In the genomic region with DNA sequence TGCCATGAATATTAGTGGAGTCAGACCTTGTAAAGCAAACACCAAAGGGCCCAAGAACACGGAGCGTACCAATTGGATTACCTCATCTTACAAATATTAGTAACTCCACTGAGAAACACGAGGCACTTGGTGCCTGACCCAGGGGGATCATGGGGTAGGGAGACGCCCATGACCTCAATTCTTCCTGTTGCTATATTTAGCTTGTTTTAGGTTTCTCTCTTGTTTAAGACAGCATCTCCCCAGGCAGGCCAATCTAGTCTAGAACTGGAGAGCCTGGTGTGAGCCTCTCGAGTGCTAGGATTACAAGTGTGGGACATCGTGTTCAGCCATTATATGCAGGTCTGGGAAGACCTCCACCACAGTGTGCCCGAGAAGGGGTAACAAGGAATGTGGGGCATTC, we compare ENCODE assay signal across 1 mouse cellular context.
A peak's percentile ranks its signal among the peaks of the same experiment; 100 is the strongest.
TF ChIP-seq lines count a peak whose summit lies in the region.

No protein-coding gene starts in this region.

TF ChIP-seq in CH12.LX, 34 proteins besides CTCF, POLR2A, EP300 and RAD21 (continued from another document):
- peak; percentile 39; the same call in 1 of the 2 replicates for TF ChIP-seq HCFC1 (IDR thresholded peaks at IDR 0.05; ENCODE audit: low read depth, low read length)
- peak; percentile 97 for TF ChIP-seq MEF2A (IDR thresholded peaks at IDR 0.05; ENCODE audit: borderline replicate concordance, low read depth, low read length)
- TF ChIP-seq MAFK (IDR thresholded peaks at IDR 0.05; ENCODE audit: insufficient replicate concordance, low read length) = no peak
- no peak for TF ChIP-seq KAT2A (IDR thresholded peaks at IDR 0.05; ENCODE audit: insufficient replicate concordance, low read length)
- TF ChIP-seq MAX (IDR thresholded peaks at IDR 0.05; ENCODE audit: low read length) = peak; percentile 90
- no peak for TF ChIP-seq E2F4 (IDR thresholded peaks at IDR 0.05; ENCODE audit: insufficient replicate concordance, low read depth, low read length)
- no peak for TF ChIP-seq NRF1 (IDR thresholded peaks at IDR 0.05; ENCODE audit: low read depth, low read length)
- TF ChIP-seq GABPA (IDR thresholded peaks at IDR 0.05; ENCODE audit: insufficient replicate concordance, low read depth, low read length) = no peak
- peak; percentile 67; the same call in 1 of the 2 replicates for TF ChIP-seq NELFE (IDR thresholded peaks at IDR 0.05; ENCODE audit: low read depth, low read length)
- TF ChIP-seq ETS1 (conservative IDR thresholded peaks at IDR 0.05; ENCODE audit: low read depth, low read length) = peak; percentile 86
- TF ChIP-seq CHD1 (IDR thresholded peaks at IDR 0.05; ENCODE audit: low read depth, low read length) = no peak
- peak; percentile 71 for TF ChIP-seq BHLHE40 (IDR thresholded peaks at IDR 0.05; ENCODE audit: low read depth, low read length)
- TF ChIP-seq ZNF384 (IDR thresholded peaks at IDR 0.05; ENCODE audit: low read depth, low read length) = no peak
- TF ChIP-seq ZKSCAN1 (IDR thresholded peaks at IDR 0.05; ENCODE audit: borderline replicate concordance, low read depth, low read length) = no peak
- TF ChIP-seq MXI1 (IDR thresholded peaks at IDR 0.05; ENCODE audit: low read depth, low read length) = peak; percentile 85
- TF ChIP-seq TBP (conservative IDR thresholded peaks at IDR 0.05; ENCODE audit: low read depth, low read length) = peak; percentile 80
- peak; percentile 61; the same call in 1 of the 2 replicates for TF ChIP-seq ELF1 (IDR thresholded peaks at IDR 0.05; ENCODE audit: low read depth, low read length)
